ENCODE assay signal across 17 mouse cellular contexts in genomic region chr4:104891708-104892107, GRCm38 (mm10). TPM values are rescaled to one million over a fixed set of nuclear protein-coding genes. Genes with fewer than 3 reads are reported as not detected.
DNase-seq lines count a peak whose midpoint lies in the region; ATAC-seq and TF ChIP-seq lines count a peak whose summit lies in the region.
"Had no signal": no experiment of that assay in that cellular context is flagged by ENCODE, and none has a peak within 500 bp of the region (broad histone marks: within the 10 kb centered on the region; RNA-seq: fewer than 3 reads in every experiment).

No protein-coding gene starts in this region.

- H3K9me3 ChIP-seq in heart, embryonic 11.5 days (replicated peaks; ENCODE audit: control insufficient read depth, low read length): no peaks in the 10 kb centered on the region
- peaks cover 61% of the 10 kb centered on the region for H3K9me3 ChIP-seq in G1E (replicated peaks)
- H3K9me3 ChIP-seq in forebrain, embryonic 10.5 days: no peaks in the 10 kb centered on the region
- H3K9me3 ChIP-seq: embryonic facial prominence, embryonic 10.5 days had no signal

- intact Hi-C loops in heart, adult 2 months (cut with DNase I): loop anchor here (5.0 kb wide), 1 partner anchor 224 kb away; no protein-coding TSS in a partner anchor

- no peak for TF ChIP-seq POLR2A in heart, adult 2 months (IDR thresholded peaks at IDR 0.05; ENCODE audit: insufficient read depth, low read depth, low read length)

- no peaks in the 10 kb centered on the region for H3K36me3 ChIP-seq in heart, adult 2 months (ENCODE audit: control insufficient read depth, insufficient read depth, low read length)
- H3K36me3 ChIP-seq in heart, embryonic 11.5 days (ENCODE audit: control insufficient read depth, insufficient read depth, low read length): no peaks in the 10 kb centered on the region
- H3K36me3 ChIP-seq in G1E (replicated peaks): no peaks in the 10 kb centered on the region
- no peaks in the 10 kb centered on the region for H3K36me3 ChIP-seq in forebrain, embryonic 10.5 days (replicated peaks)
- H3K36me3 ChIP-seq: embryonic facial prominence, embryonic 10.5 days had no signal

- TF ChIP-seq EP300 in heart, adult 2 months (IDR thresholded peaks at IDR 0.05; ENCODE audit: insufficient read depth, low read depth, low read length): no peak

- no peaks in the 10 kb centered on the region for H3K27me3 ChIP-seq in heart, adult 2 months (ENCODE audit: control insufficient read depth, insufficient read depth, low read length)
- no peaks in the 10 kb centered on the region for H3K27me3 ChIP-seq in heart, embryonic 11.5 days (ENCODE audit: control insufficient read depth, insufficient read depth, low read length)
- no peaks in the 10 kb centered on the region for H3K27me3 ChIP-seq in G1E (ENCODE audit: insufficient read depth, low read length)
- H3K27me3 ChIP-seq in forebrain, embryonic 10.5 days (ENCODE audit: poor library complexity, severe bottlenecking): no peaks in the 10 kb centered on the region

- peak; percentile 23 to 29 for DNase-seq in heart, adult 2 months
- no peak for DNase-seq in G1E (ENCODE audit: low spot score)
- DNase-seq in cerebellum, postnatal 14 days: peak; percentile 68 to 75
- DNase-seq in kidney, adult 9 months: peak; percentile 78
- DNase-seq in c-Kit-positive CD71-positive TER-119-positive erythroid progenitor cells, embryonic 14.5 days (ENCODE audit: low spot score): no peak
- no peak for DNase-seq in forebrain, embryonic 10.5 days (ENCODE audit: extremely low spot score, low spot score)
- DNase-seq: gastrocnemius, postnatal 25 days had no signal

- H3K27ac ChIP-seq in heart, adult 2 months: no peak overlapping the region
- no peak overlapping the region for H3K27ac ChIP-seq in heart, embryonic 11.5 days (ENCODE audit: low read depth, low read length)
- H3K27ac ChIP-seq in forebrain, embryonic 10.5 days: no peak overlapping the region
- H3K27ac ChIP-seq: embryonic facial prominence, embryonic 10.5 days had no signal

- TF ChIP-seq CTCF in heart, adult 2 months (IDR thresholded peaks at IDR 0.05): no peak
- no peak for TF ChIP-seq CTCF in G1E (IDR thresholded peaks at IDR 0.05; ENCODE audit: low read depth, low read length)

- WGBS in heart, adult 2 months: 24% methylated on average over 7 of the region's 7 CpGs
- WGBS in heart, embryonic 11.5 days (ENCODE audit: insufficient replicate concordance): 59% methylated on average over 7 of the region's 7 CpGs
- 92% methylated on average over 7 of the region's 7 CpGs for WGBS in forebrain, embryonic 10.5 days

- no peak overlapping the region for H3K9ac ChIP-seq in heart, adult 2 months (ENCODE audit: low read depth, low read length)
- no peak overlapping the region for H3K9ac ChIP-seq in heart, embryonic 11.5 days (ENCODE audit: low read depth, low read length)

- no peaks in the 10 kb centered on the region for H3K79me2 ChIP-seq in heart, adult 2 months (replicated peaks; ENCODE audit: control insufficient read depth, insufficient read depth, low read length)

- no peak; the same call in 1 of the 2 replicates for ATAC-seq in heart, embryonic 11.5 days (replicated peaks; ENCODE audit: insufficient number of reproducible peaks, low FRiP score, low TSS enrichment)
- no peak for ATAC-seq in G1E (ENCODE audit: extremely low read depth, insufficient number of reproducible peaks, low FRiP score, poor library complexity, severe bottlenecking)
- ATAC-seq: inflammation-experienced regulatory T-cells, adult 6 months had no signal

- no peak overlapping the region for H3K4me2 ChIP-seq in heart, embryonic 11.5 days
- H3K4me2 ChIP-seq: liver, embryonic 11.5 days had no signal

- no peak overlapping the region for H3K4me3 ChIP-seq in heart, adult 2 months
- no peak overlapping the region for H3K4me3 ChIP-seq in heart, embryonic 11.5 days (ENCODE audit: low read depth, low read length)
- 0 out of 2 replicates have a peak overlapping the region, but pooled peaks have one; percentile 6 for H3K4me3 ChIP-seq in G1E (ENCODE audit: low read depth, low read length)
- H3K4me3 ChIP-seq in forebrain, embryonic 10.5 days: no peak overlapping the region
- H3K4me3 ChIP-seq: embryonic facial prominence, embryonic 10.5 days had no signal

- no peaks in the 10 kb centered on the region for H3K4me1 ChIP-seq in heart, adult 2 months (ENCODE audit: control insufficient read depth, insufficient read depth, low read length)
- H3K4me1 ChIP-seq in heart, embryonic 11.5 days (ENCODE audit: control insufficient read depth, insufficient read depth, low read length): 0 out of 2 replicates have a peak, but pooled peaks cover 2% of the 10 kb centered on the region
- no peaks in the 10 kb centered on the region for H3K4me1 ChIP-seq in G1E (ENCODE audit: insufficient read depth, low read depth, low read length)
- H3K4me1 ChIP-seq in forebrain, embryonic 10.5 days: peaks cover 15% of the 10 kb centered on the region

RNA-seq across cellular contexts. Expression of gene C8a, which starts 15.5 kb away (rescaled TPM):
- not detected for total RNA-seq in heart, adult 2 months (2021)
- polyA plus RNA-seq in heart, adult 2 months (2012; rRNA removed): not detected in 2 replicates
- 0.36 TPM in 1 of 2 replicates, not detected in the other for polyA plus RNA-seq in heart, embryonic 11.5 days (2014; fragmentation: Nextera tagmentation; extraction: Ambion mirVana)
- not detected in 2 replicates for total RNA-seq in G1E (2014; fragmentation: Nextera tagmentation)
- not detected in 2 replicates for total RNA-seq in G1E (2017)
- not detected in 2 replicates for polyA plus RNA-seq in G1E (2012)
- not detected in 2 replicates for polyA plus RNA-seq in forebrain, embryonic 10.5 days (2016; fragmentation: Nextera tagmentation; extraction: Ambion mirVana)
- total RNA-seq: gastrocnemius, postnatal 25 days; layer of hippocampus, postnatal 25 days; midbrain, postnatal 0 days; neutrophil, adult 5-6 weeks had no signal
- polyA plus RNA-seq: embryonic facial prominence, embryonic 10.5 days; forebrain, embryonic 11.5 days; inflammation-experienced regulatory T-cells, adult 6 months had no signal

RNA-seq across cellular contexts. Expression of gene Fyb2, which starts 21.5 kb away (rescaled TPM):
- total RNA-seq in heart, adult 2 months (2021): not detected
- polyA plus RNA-seq in heart, adult 2 months (2012; rRNA removed): not detected in 2 replicates
- polyA plus RNA-seq in heart, embryonic 11.5 days (2014; fragmentation: Nextera tagmentation; extraction: Ambion mirVana): 0.06 TPM in 1 of 2 replicates, not detected in the other
- not detected in 2 replicates for total RNA-seq in G1E (2014; fragmentation: Nextera tagmentation)
- 0.11 TPM in 1 of 2 replicates, not detected in the other for total RNA-seq in G1E (2017)
- not detected in 2 replicates for polyA plus RNA-seq in G1E (2012)
- polyA plus RNA-seq in forebrain, embryonic 10.5 days (2016; fragmentation: Nextera tagmentation; extraction: Ambion mirVana): 0.09 and 0.15 TPM in 2 replicates
- total RNA-seq: neutrophil, adult 5-6 weeks had no signal
- polyA plus RNA-seq: inflammation-experienced regulatory T-cells, adult 6 months had no signal

RNA-seq across cellular contexts. Expression of gene Gm17662, which starts 34.6 kb away (rescaled TPM):
- not detected for total RNA-seq in heart, adult 2 months (2021)
- polyA plus RNA-seq in heart, adult 2 months (2012; rRNA removed): not detected in 2 replicates
- not detected in 2 replicates for polyA plus RNA-seq in heart, embryonic 11.5 days (2014; fragmentation: Nextera tagmentation; extraction: Ambion mirVana)
- not detected in 2 replicates for total RNA-seq in G1E (2014; fragmentation: Nextera tagmentation)
- not detected in 2 replicates for total RNA-seq in G1E (2017)
- not detected in 2 replicates for polyA plus RNA-seq in G1E (2012)
- polyA plus RNA-seq in forebrain, embryonic 10.5 days (2016; fragmentation: Nextera tagmentation; extraction: Ambion mirVana): not detected in 2 replicates
- total RNA-seq: gastrocnemius, postnatal 25 days; layer of hippocampus, postnatal 25 days; midbrain, postnatal 0 days; neutrophil, adult 5-6 weeks had no signal
- polyA plus RNA-seq: embryonic facial prominence, embryonic 10.5 days; forebrain, embryonic 11.5 days; inflammation-experienced regulatory T-cells, adult 6 months; liver, embryonic 11.5 days; midbrain, postnatal 0 days; small intestine, adult 2 months; testis, adult 2 months had no signal

Comparison
In these comparisons a context has a peak if more than half of its experiments do, and no peak if none do; other contexts are left out.
1. DNase-seq: peak in heart, adult 2 months (2 of 2), cerebellum, postnatal 14 days (2 of 2) and kidney, adult 9 months (single experiment); none in G1E (single experiment), c-Kit-positive CD71-positive TER-119-positive erythroid progenitor cells, embryonic 14.5 days (single experiment) and forebrain, embryonic 10.5 days (single experiment).